Mouse (Mus musculus) cerebellum, postnatal 25 days (tissue): ENCODE results near the gene Cnpy4.
"Not testable (repeated sequence)": the region's sequence is repeated elsewhere in the genome, so short reads cannot be mapped to it uniquely, and the experiment has no call there.

Experiments
- DNase-seq, 2 experiments: peaks; one replicate each; pipeline ENCODE4 v3.0.0; 2021; ENCODE audit warnings: mixed read lengths in 2 of 2

Cnpy4 gene

DNA sequence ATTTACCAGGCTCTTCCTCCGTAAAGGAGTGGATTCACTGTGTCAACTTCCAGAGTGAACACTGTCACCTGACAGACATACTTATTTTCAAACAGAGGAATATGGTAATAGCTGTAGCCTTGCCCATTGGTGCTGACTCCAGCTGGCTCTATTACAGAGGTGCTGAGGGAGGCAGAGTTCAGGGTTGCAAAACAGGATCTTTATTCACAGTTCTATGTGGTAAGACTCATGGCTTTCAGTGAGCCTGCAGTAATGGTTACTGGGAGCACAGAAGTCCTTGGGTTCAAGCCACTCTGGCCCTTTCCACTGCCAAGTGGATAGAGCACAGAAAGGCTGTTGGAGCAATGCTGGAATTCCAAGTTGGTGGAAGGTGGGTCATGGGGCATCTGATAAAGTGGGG, 20.0 kb downstream of the Cnpy4 start:
- no peak for DNase-seq

DNA sequence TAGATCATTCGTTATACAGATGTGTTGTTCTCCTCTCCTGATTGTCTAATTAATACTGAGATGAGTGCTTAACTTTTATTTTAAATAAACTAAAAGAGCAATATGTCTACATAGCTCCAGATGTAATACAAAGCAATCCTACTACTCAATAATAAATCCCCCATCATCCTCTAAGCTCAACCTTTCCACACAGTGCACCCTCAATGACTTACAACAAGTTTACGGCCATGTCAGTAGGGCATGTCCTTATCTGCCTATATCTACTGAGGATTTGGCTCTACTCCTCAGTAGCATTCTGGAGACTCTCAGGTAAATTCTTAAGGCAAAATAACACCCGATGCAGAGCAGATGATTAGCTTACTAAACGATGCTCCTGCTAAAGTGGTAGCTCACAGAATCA, 20.6 kb downstream of the Cnpy4 start:
- no peak for DNase-seq

DNA sequence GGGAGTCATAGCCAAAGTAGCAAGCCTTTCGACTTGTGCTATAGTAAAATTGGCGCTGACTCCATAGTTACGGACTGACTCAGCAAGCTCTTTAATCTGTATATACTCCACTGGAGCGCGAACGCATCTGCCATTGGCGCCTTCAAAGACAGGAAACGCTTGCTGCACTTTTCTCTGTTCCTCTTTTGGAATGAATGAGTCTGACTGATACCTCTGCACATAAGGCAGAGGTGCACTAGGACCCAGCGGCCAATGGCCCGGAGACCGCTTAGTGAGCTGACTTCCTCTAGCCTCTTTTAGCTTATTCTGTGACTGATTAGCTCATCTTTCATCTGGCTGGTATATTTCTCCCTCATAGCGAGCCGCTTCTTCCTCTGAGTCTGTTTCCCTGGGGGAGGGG, 29.3 kb downstream of the Cnpy4 start:
- DNase-seq = not testable (repeated sequence)

DNA sequence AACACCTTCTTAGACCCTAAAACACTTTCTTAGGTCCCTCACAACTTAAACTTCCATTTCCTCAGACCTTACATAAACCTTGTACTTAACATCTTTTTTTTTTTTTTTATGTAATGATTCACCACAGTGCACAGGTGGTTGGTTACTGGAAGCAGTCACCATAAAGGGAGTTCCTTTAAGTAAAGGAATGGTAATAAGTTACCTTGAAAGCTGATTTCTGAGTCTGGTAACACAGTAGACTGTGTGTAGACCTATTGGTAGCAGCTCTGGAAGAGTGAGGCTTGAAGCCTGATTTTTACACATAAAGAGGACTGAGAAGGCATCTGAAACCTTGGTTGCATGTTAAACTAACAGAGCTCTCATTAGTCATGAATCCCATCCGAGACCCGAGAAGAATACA, 32.6 kb downstream of the Cnpy4 start:
- no peak for DNase-seq

DNA sequence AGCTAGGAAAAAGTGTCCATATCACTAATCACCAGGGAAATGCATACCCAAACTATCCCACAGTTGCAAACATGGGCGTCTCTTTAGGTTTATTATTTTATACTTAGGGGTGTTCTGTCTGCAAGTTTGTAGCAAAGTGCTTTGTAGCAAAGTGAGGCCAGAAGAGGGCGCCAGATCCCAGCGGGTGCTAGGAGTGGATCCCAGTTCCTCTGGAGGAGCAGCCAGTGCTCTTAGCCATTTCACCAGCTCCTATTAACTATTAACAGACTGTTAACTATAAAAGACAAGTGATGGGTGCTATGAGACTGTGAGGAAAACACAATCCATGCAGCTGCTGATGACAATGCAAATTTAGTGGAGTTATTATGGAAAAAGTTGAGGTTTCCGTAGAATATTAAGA, 34.8 kb downstream of the Cnpy4 start:
- DNase-seq = peak; percentile 81 to 90

DNA sequence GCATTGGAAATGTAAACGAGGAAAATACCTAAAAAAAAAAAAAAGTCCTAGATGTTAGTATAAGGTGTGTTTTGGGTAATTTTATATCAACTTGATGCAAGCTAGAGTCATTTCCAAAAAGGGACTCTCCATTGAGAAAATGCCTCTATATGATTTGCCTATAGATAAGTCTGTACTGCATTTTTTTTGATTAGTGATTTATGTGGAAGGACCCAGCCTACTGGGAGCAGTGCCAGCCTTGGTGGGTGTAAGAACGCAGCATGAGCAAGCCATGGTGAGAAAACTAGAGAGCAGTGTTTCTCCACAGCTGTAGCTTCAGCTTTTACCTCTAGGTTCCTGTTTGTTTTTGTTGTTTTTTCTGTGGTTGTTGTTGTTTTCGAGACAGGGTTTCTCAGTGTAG, 36.0 kb downstream of the Cnpy4 start:
- DNase-seq = no peak

DNA sequence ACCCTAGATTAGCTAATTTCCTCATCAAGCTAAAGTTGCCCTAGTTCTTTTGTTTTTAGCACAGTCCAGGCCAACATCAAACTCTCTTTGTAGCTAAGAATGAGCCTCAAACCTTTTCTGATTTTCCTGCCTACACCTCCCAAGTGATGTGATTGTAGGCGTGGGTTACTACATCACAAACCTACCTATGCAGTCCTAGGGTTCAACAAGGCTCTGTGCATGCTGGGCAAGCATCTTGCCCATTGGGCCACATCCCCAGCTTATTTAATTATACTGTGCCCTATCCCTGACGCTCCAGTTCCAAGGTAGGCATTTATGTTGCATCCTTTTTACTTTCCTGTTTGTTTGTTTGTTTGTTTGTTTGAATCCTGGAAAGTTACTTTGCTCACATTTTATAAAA, 38.4 kb downstream of the Cnpy4 start, which contains the start of gene Nxpe5:
Gene Nxpe5, plus strand, starts transcription at position 199 of the 400 bp plus-strand sequence.
- DNase-seq = no peak

DNA sequence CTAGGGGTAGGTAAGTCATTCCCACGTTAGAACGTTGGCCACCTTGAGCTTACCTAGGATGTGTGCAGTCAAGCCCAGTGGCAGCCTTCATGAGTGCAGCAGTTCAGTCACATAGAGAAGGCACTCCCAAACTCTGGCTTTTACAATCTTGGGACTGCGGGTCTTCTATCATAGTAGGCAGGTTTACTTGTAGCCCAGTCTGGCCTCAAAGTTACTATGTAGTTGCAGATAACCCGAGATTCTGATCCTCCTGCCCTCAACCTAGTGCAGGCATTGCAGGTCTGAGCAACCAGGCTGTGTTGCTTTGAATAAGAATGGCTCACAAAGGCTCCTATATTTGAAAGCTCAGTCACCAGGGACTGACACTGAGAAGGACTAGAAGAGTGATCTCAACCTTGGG, 39.2 kb downstream of the Cnpy4 start:
- DNase-seq = no peak

DNA sequence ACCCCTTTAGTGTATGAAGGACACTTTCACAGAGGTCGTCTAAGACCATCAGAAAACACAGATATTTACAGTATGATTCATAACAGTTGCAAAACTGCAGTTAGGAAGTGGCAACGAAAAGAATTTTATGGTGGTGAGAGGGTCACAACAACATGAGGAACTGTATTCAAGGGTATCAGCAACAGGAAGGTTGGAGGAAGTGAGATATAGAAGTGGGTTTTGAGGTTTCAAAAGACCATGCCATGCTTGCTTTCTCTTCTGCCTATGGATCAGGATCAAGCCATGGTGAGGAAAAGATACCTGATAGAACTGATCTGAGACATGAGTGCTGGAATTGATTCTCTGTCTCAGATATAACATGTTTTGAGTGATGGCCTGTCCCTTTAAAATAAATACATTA, 40.1 kb downstream of the Cnpy4 start:
- no peak for DNase-seq

DNA sequence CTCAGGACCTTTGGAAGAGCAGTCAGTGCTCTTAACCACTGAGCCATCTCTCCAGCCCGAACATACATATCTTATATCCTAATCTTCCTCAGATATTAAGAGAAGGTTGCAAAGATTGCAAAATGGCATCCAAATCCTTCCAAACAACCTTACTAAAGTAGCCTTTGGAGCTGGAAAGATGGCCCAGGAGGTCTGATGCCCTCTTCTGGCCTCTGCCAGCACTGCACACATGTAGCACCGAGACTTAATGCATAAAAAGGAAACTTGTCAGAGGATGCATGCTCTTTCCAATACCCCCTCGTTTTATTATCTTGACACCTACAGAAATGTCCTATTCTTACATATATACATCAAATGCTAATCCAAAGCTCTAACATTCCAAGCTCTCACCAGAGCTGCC, 40.7 kb downstream of the Cnpy4 start:
- DNase-seq = peak; percentile 11 to 46

DNA sequence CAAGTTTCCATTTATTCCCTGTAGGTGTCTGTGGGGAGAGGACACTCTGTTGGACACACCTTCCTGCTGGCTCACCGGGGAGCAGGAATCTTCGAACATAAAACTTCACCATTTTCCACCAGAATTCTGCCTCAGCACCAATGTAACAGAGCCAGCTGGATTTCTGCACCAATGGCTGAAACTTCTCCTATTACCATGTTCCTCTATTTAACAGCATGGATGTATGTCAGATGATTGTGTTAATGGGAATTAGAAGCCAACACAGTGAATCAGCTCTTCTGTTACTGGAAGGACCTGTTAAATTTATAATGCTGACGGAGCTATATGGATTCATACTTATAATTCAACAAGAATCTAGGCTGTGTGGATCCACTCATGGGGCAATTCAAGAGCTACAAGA, 42.2 kb downstream of the Cnpy4 start:
- DNase-seq = no peak

DNA sequence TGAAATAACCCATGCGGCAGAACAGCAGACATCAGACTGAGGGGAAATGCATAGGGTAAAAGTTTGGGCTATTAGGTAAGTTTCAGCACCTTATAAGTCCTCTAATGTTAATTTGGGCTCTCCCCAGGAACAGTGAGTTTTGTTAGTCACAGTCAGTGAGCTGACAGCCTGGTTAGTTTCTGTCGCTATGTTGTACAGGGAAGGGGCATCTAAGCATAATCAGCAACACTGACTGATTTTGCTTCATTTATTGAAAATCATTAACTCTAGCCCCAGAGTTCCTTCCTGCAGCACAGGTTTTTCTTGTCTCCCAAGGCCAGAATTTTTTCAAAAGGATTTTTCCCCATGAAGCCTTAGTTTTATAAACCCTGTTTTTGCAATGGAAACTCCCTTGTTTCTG, 46.5 kb downstream of the Cnpy4 start:
- DNase-seq = no peak

DNA sequence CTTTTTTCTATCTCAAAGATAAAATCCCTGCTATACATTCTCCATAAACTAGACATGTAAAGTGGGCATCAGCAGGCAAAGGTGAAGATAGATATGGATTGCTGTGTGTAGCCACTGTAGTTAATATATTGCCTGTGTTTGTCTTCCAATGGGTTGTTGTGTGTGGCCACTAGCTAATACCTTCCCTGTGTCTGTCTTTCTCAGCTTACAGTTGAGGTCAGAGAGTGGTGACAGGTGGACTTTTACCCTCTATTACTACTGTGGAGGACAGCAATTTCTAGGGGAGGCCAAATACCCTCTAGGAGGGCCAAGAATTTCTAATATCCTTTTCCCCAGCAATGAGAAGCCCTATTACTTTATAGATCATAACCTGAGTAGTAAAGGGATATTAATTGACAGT, 46.9 kb downstream of the Cnpy4 start:
- no peak for DNase-seq

DNA sequence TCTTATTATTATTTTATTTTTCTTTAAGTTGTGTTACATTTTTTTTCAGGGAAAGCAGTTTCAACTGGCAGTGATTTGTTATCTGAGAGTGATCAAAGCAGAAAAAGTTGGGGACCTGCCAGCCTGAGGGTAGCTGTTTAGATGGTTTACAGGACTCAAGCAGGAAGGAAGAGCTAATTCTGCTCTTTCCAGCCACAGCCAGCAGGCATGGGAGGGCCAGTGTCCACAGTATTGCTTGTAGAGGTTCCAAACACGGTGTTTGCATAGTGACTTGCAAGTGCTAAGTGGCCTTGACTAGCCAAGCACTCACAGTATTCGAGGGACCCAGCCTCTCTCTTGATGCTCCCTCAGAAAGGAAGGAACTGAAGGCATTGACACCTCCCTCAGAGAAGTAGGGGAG, 54.2 kb downstream of the Cnpy4 start:
- no peak for DNase-seq
